Mouse (Mus musculus) erythroblast, embryonic 14.5 days (primary cell): ENCODE results near the gene Grm8.

Experiments used
- GATA1 ChIP-seq: IDR thresholded peaks from 2 replicates; pipeline ENCODE4 v1.6.1; 2012; ENCODE audit warnings: low read length, inconsistent platforms, mixed read lengths
- TAL1 ChIP-seq: IDR thresholded peaks from 3 replicates; pipeline ENCODE4 v1.6.1; 2012; ENCODE audit warnings: low read length, inconsistent platforms, mixed read lengths

GRCm38 (mm10) chr6:27545516-27545915, 589.5 kb downstream of the Grm8 start:
- TF ChIP-seq GATA1, result no peak
- no peak for TF ChIP-seq TAL1
